Mouse (Mus musculus) naive thymus-derived CD4-positive, alpha-beta T cell, adult 5 months (primary cell): ENCODE measurements around the gene Tnfrsf1a. TPM values are rescaled to one million over a fixed set of nuclear protein-coding genes. Genes with fewer than 3 reads are reported as not detected.

Experiments
- polyA plus RNA-seq: library from polyadenylated mRNA; unstranded; fragments of 100-300 nt; shearing (Covaris generic); gene quantifications from one replicate; pipeline ENCODE4 v1.2.1, GENCODE M21; 2017

Tnfrsf1a gene
- 100.0 TPM for polyA plus RNA-seq

GRCm38 (mm10) chr6:125348721-125349574 lies at the start of gene Tnfrsf1a:
TSS of gene Tnfrsf1a (plus strand) at chr6:125349362.

DNA sequence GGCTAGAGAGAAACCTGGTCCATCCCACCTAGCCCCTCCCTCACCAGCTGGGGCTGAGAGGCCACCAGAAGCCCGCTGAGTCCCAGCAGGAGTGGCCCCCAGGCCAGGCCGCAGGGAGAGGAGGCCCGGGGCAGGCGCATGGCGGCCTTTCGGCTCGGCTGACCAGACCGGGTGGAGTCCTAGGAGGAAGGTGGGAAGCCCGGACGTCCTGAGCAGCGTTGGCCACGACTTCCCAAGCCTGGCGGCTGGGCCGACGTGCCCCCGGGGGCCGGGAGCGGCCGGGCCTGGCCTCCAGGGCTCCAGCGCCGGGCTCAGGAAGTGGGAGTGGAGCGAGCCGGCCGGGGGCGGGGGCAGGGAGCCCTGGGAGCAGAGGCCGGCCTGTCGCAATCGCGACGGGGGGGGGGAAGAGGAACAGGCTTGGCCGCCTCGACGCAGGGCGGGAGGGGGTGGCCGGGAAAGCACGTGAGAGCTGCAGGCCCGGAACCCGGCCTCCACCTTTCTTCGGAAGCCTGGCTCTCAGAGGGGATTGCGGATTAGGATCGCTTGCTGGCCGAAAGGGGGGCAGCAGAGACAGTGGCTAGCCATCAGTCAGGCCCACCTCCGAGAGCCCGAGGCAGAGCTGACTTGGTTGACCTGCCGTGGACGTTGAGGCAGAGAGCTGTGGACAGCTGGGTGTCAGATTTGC lies 35.5 kb upstream of the Tnfrsf1a start, which contains the start of gene Ltbr:
TSS of gene Ltbr (minus strand) at position 340 of the 685 bp plus-strand sequence.

GRCm38 (mm10) chr6:125320323-125320722 lies 28.8 kb upstream of the Tnfrsf1a start, which contains the start of gene Scnn1a:
TSS of gene Scnn1a (plus strand) at chr6:125320659.

DNA sequence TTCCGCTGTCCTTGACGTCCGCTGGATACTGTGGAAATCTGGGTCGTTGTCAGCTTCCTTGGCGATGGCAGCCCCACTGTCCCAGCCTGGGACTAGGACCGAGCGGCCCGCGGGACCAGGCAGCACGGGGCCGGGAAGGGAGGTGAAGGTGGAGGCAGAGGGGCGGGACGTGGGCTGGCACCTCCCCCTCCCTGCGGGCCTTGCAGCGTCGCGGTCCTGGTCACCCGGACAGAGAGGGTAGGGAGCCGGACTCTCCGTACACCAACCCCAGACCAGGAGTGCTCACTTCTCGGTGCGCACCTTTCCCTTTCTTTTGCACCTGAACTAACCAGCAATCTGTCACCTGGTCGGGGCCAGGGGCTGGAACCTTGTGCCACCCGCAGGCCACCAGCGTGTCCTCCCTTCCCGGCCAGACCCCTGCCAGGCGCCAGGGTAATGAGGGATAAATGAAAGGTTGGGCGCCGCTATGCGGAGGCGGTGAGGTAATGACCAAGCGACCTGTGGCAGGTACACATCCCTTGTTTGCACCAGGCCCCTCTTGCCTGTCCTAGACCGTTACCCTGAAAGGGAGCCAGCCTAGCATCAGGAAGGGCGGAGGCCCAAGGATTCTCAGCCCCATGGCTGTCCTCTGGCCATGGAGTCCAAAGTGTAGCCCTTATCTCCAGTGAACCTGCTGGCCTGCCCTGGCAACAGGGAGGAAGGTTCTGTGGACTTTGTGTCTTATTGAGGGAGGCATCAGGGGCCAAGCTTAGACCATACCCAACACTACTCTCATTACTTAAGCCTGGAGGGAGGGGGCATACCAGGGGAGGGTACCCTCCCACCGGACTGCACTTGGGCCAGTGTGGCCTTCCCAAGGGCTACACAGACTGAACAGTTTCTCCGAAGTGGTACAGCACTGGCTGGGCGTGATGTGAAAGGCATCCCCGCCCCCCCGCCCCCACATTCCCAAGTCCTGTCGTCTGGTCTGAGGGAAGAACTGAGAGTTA lies 31.5 kb downstream of the Tnfrsf1a start, which contains the start of gene Plekhg6:
TSS of gene Plekhg6 (minus strand) at position 422 of the 989 bp plus-strand sequence.

Other genes starting within 250 kb of the Tnfrsf1a start
- 39.7 TPM for gene Nop2, start 217.5 kb upstream of the Tnfrsf1a start, polyA plus RNA-seq
- 20.2 TPM for gene Iffo1, start 204.1 kb upstream of the Tnfrsf1a start, polyA plus RNA-seq
- gene Gapdh, start 182.9 kb upstream of the Tnfrsf1a start, polyA plus RNA-seq = 201 TPM
- 17.0 TPM for gene Ncapd2, start 157.7 kb upstream of the Tnfrsf1a start, polyA plus RNA-seq
- gene Mrpl51, start 157.6 kb upstream of the Tnfrsf1a start, polyA plus RNA-seq = 37.5 TPM
- gene Vamp1, start 133.8 kb upstream of the Tnfrsf1a start, polyA plus RNA-seq = 46.2 TPM
- 60.2 TPM for gene Tapbpl, start 117.5 kb upstream of the Tnfrsf1a start, polyA plus RNA-seq
- 455 TPM for gene Cd27, start 112.4 kb upstream of the Tnfrsf1a start, polyA plus RNA-seq
- 2.0 TPM for gene Tuba3a, start 63.3 kb upstream of the Tnfrsf1a start, polyA plus RNA-seq
- not detected for gene Ltbr, start 35.5 kb upstream of the Tnfrsf1a start, polyA plus RNA-seq
- 0.19 TPM for gene Scnn1a, start 28.7 kb upstream of the Tnfrsf1a start, polyA plus RNA-seq
- 0.17 TPM for gene Plekhg6, start 31.4 kb downstream of the Tnfrsf1a start, polyA plus RNA-seq
- 88.0 TPM for gene Cd9, start 145.4 kb downstream of the Tnfrsf1a start, polyA plus RNA-seq
- gene Vwf, start 197.4 kb downstream of the Tnfrsf1a start, polyA plus RNA-seq = 0.51 TPM